Comparison of ENCODE assay signal across 12 mouse cellular contexts in the genomic region with DNA sequence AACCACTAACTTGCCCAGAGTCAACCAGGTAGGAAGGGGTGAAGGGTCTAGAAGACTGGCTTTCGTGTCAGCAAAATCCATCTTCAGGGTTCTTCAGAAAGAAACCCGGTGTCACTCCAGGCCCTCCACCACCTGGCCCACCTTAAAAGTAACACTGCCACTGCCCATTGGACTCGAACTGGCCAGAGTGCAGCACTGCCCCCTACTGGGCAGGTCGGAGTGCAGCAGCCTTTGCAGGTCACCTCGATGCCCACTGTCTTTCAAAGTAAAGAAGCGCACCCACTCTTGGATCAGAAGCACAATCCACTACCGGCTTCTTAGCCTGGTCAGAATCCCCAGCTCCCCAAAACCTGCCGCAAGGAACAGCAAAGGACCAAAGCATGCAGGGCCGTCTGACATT.
DNase-seq lines count a peak whose midpoint lies in the region; TF ChIP-seq lines count a peak whose summit lies in the region.
"Had no signal": no experiment of that assay in that cellular context is flagged by ENCODE, and none has a peak within 500 bp of the region (broad histone marks: within the 10 kb centered on the region; RNA-seq: fewer than 3 reads in every experiment).

No protein-coding gene starts in this region.

- TF ChIP-seq RAD21 in MEL (IDR thresholded peaks at IDR 0.05; ENCODE audit: low read depth, low read length) = peak; percentile 56

- peak overlapping the region; percentile 24 for H3K27ac ChIP-seq in left cerebral cortex, adult 2 months
- H3K27ac ChIP-seq in MEL (ENCODE audit: control insufficient read depth, low read depth, low read length) = no peak overlapping the region
- H3K27ac ChIP-seq in spleen, adult 2 months (ENCODE audit: insufficient read depth, low read length) = no peak overlapping the region
- H3K27ac ChIP-seq: embryonic facial prominence, embryonic 13.5 days; intestine, embryonic 15.5 days; lung, embryonic 15.5 days; neural tube, embryonic 15.5 days had no signal

- TF ChIP-seq EP300 in MEL (IDR thresholded peaks at IDR 0.05; ENCODE audit: low read depth in 1 of 2, low read length in 2 of 2) = no peak

- no peaks in the 10 kb centered on the region for H3K4me1 ChIP-seq in MEL (ENCODE audit: control insufficient read depth in 1 of 2, insufficient read depth in 2 of 2, low read length in 2 of 2)
- H3K4me1 ChIP-seq in spleen, adult 2 months (ENCODE audit: control insufficient read depth, insufficient read depth, insufficient read length) = no peaks in the 10 kb centered on the region
- H3K4me1 ChIP-seq: intestine, embryonic 15.5 days had no signal

- intact Hi-C loops in left cerebral cortex, adult 2 months (cut with DNase I) = loop anchor here (5.0 kb wide), 2 partner anchors 54 to 124 kb away; no protein-coding TSS in a partner anchor
- intact Hi-C loops in left cerebral cortex, postnatal 4 days (cut with DNase I) = no loop called here

- no peak for TF ChIP-seq POLR2A in MEL (IDR thresholded peaks at IDR 0.05; ENCODE audit: control insufficient read depth in 1 of 2, insufficient read depth in 1 of 2, low read depth in 1 of 2, low read length in 2 of 2, poor library complexity in 1 of 2)
- no peak for TF ChIP-seq POLR2A in spleen, adult 2 months (IDR thresholded peaks at IDR 0.05; ENCODE audit: low read depth, low read length)

- no peaks in the 10 kb centered on the region for H3K9me3 ChIP-seq in MEL (replicated peaks; ENCODE audit: insufficient read depth, low read length)
- H3K9me3 ChIP-seq: intestine, embryonic 15.5 days; lung, embryonic 15.5 days; neural tube, embryonic 15.5 days had no signal

- no peaks in the 10 kb centered on the region for H3K36me3 ChIP-seq in MEL (ENCODE audit: control insufficient read depth in 1 of 2, insufficient read depth in 2 of 2, low read length in 2 of 2)
- H3K36me3 ChIP-seq in spleen, adult 2 months (ENCODE audit: control insufficient read depth, insufficient read depth, low read length) = no peaks in the 10 kb centered on the region
- H3K36me3 ChIP-seq: intestine, embryonic 15.5 days; lung, embryonic 15.5 days; neural tube, embryonic 15.5 days had no signal

- TF ChIP-seq CTCF in left cerebral cortex, adult 2 months (IDR thresholded peaks at IDR 0.05) = peak; percentile 62
- peak; percentile 66 to 87 (median 76) for TF ChIP-seq CTCF in MEL (IDR thresholded peaks at IDR 0.05 in 2 of 3, conservative IDR thresholded peaks at IDR 0.05 in 1 of 3; ENCODE audit: control insufficient read depth in 1 of 3, insufficient read depth in 1 of 3, low read depth in 2 of 3, low read length in 3 of 3, poor library complexity in 1 of 3, severe bottlenecking in 1 of 3)
- peak; percentile 74 for TF ChIP-seq CTCF in spleen, adult 2 months (IDR thresholded peaks at IDR 0.05; ENCODE audit: extremely low read depth, insufficient read depth, insufficient read length, insufficient replicate concordance)

- H3K4me3 ChIP-seq in left cerebral cortex, adult 2 months = peak overlapping the region; percentile 50
- H3K4me3 ChIP-seq in MEL (ENCODE audit: control insufficient read depth in 1 of 2, insufficient read depth in 1 of 2, low read depth in 2 of 2, low read length in 2 of 2) = no peak overlapping the region
- H3K4me3 ChIP-seq in spleen, adult 2 months (ENCODE audit: extremely low read depth, insufficient read depth, insufficient read length) = no peak overlapping the region
- H3K4me3 ChIP-seq: embryonic facial prominence, embryonic 13.5 days; intestine, embryonic 15.5 days; lung, embryonic 15.5 days; neural tube, embryonic 15.5 days had no signal

- H3K9ac ChIP-seq in MEL (ENCODE audit: control insufficient read depth, low read depth, low read length, poor library complexity, severe bottlenecking) = no peak overlapping the region
- H3K9ac ChIP-seq: embryonic facial prominence, embryonic 13.5 days; intestine, embryonic 15.5 days; lung, embryonic 15.5 days; neural tube, embryonic 15.5 days had no signal

- WGBS in spleen, adult 2 months = 86% methylated on average over 9 of the region's 9 CpGs

- DNase-seq in left cerebral cortex, adult 2 months (ENCODE audit: extremely low spot score in 1 of 2, low spot score in 2 of 2) = no peak
- no peak for DNase-seq in left cerebral cortex, postnatal 4 days
- no peak for DNase-seq in MEL (ENCODE audit: low read depth, low spot score)
- peak; percentile 72 to 76 for DNase-seq in cerebellum, postnatal 14 days
- DNase-seq in spleen, adult 2 months (ENCODE audit: low read depth in 1 of 2, low spot score in 2 of 2) = peak in 1 of 2 experiments; percentile 52
- DNase-seq in retina, postnatal 1 day = no peak
- no peak for DNase-seq in layer of hippocampus, adult 11-12 months (ENCODE audit: low spot score)
- DNase-seq in embryo, embryonic 11 days = no peak

- H3K79me2 ChIP-seq in MEL (ENCODE audit: control insufficient read depth, insufficient read depth, low read length, poor library complexity) = no peaks in the 10 kb centered on the region

- no peaks in the 10 kb centered on the region for H3K27me3 ChIP-seq in MEL (ENCODE audit: control insufficient read depth in 1 of 2, insufficient read depth in 2 of 2, low read length in 2 of 2)
- H3K27me3 ChIP-seq in spleen, adult 2 months (ENCODE audit: control insufficient read depth, insufficient read depth, low read length) = no peaks in the 10 kb centered on the region
- H3K27me3 ChIP-seq: embryonic facial prominence, embryonic 13.5 days; intestine, embryonic 15.5 days; lung, embryonic 15.5 days; neural tube, embryonic 15.5 days had no signal

TF ChIP-seq in MEL, 35 proteins besides CTCF, POLR2A, EP300 and RAD21:
- no peak for TF ChIP-seq MYB (IDR thresholded peaks at IDR 0.05; ENCODE audit: low read depth, low read length)
- TF ChIP-seq ZC3H11A (IDR thresholded peaks at IDR 0.05; ENCODE audit: low read depth, low read length) = peak; percentile 53; the same call in 1 of the 2 replicates
- TF ChIP-seq SMC3 (IDR thresholded peaks at IDR 0.05; ENCODE audit: low read depth, low read length) = peak; percentile 57

Comparison
In these comparisons a context has a peak if more than half of its experiments do, and no peak if none do; other contexts are left out.
1. DNase-seq: peak in cerebellum, postnatal 14 days (2 of 2); none in left cerebral cortex, adult 2 months (0 of 2), left cerebral cortex, postnatal 4 days (single experiment), MEL (single experiment), retina, postnatal 1 day (single experiment), layer of hippocampus, adult 11-12 months (single experiment) and embryo, embryonic 11 days (single experiment).
2. Peak in every context shown above with its lines, with median percentiles within 50 percentile points of each other: CTCF ChIP-seq.